Mouse (Mus musculus) layer of hippocampus, adult 11-12 months (tissue): ENCODE results near the gene Tmem150a.

Source experiments
- DNase-seq: peaks from one replicate; pipeline ENCODE4 v3.0.0; 2022; ENCODE audit warnings: low spot score

The Tmem150a gene

DNA sequence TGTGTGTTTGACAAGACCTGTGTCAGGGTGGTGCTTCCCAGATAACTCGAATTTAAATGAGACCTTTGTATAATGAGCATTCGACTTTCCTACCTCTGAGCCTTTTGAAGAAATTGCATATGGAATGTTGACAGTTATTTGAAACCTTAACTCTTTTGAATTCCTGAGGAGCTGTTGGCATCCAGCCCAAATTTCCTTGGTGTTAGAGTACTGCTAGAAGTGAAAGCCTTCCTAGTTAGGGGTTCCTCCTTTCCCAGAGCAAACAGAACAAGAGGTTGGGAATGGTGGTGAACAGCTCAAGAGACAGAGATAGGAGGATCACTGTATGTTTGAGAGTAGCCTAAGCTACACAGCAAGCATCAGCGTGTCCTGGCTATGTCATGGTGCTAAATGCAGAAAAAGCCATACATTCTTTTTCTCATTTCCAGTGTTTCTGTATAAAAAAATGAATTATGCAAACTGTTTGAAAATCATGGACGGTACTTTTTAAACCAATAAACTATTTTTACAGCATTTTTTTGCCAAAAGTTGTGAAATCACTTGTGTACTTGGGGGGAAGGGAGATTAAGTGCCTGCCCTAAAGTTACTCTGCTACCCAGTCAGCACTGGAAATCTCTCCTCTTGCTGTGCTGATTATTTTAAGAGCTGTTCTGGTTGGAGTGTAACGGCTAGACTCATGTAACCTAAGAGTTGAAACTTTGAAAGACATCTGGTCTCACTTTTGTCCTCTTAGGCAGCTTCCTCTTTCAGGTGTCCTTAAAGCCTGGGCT is 2.4 kb upstream of the Tmem150a start:
- DNase-seq: no peak

GRCm38 (mm10) chr6:72354025-72354424 is 1.2 kb upstream of the Tmem150a start:
- DNase-seq: no peak

DNA sequence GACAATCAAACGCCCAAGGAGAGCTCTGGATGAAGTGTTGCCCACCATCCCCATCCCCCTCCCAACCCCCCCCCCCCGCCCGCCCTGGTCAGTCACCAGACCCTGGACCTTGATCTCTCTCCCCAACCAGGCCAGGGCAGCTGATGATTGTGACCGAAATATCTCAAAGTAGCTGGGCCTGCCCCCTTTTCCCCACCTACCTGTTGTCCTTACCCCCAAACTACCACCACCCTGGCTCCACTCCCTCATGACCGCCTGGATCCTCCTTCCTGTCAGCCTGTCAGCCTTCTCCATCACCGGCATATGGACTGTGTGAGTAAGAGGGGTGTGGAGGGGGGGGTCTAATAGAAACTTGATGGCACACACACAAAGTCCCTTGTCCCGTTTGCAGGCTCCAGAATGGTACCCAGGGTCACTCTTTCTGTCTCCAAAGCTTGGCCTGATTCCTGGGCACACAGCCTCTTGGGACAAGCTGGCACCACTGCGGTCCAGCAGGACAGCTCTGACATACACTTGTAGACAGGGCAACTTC is 820 bp downstream of the Tmem150a start:
- DNase-seq: no peak

- no peak for DNase-seq
These were observed 2.2 kb downstream of the Tmem150a start for GRCm38 (mm10) chr6:72357164-72358079.

- DNase-seq: no peak
These were observed 3.0 kb downstream of the Tmem150a start for GRCm38 (mm10) chr6:72358086-72358764.

GRCm38 (mm10) chr6:72359343-72359742 is 4.1 kb downstream of the Tmem150a start:
- no peak for DNase-seq

DNA sequence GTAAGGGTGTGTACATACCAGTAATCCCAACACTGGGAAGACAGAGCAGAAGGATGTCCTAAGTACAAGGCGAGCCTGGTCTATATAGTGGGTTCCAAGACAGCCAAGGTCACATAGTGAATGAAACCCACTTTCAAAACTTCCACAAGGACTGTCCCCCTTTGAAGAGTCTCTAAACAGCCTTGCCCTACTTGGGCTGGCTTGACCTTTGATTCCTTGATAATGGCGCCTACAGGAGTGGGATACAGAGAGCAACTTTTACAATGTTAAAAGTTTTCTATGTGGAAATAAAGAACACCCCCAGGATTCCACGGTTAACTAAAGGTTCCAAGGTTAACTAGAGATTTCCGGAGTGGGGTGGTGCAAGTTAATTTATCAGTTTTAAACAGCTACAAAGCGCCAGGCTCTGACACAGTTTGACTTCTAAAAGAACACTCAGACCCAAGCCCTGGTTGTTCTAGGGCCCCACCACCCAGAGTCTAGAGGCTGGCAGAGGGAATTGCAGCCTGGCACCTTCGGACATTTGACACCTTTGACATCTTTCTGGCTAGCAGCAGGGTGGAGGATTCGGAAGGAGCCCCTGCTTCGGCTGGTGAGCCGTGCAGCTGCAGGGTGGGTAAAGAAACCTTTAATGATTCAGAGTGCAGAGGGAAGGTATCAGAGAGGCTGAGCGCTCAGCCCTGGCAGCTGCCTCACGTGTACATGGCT is 4.8 kb downstream of the Tmem150a start:
- no peak for DNase-seq

- no peak for DNase-seq
These were observed 5.3 kb downstream of the Tmem150a start for GRCm38 (mm10) chr6:72360599-72360935.

DNA sequence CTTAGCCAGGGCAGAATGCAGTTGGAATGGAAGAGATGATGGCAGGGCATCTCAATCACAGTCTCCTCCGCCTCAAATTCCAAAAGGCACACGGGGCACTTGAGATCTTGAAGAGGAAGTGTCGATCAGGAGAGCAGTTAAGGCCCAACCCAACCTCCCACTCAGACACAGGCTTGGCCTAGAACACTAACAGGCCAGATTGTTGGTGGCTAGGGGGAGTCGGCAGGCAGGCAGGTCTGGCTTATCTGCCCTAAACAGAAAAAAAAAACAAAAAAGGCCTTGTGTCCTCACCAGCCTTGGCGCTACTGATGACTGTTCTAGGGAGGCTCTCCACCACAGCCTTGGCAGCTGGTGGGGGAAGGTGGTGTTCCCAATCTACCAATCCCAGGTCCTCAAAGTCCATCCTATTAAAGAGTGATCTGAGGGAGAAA is 5.9 kb downstream of the Tmem150a start:
- no peak for DNase-seq

DNA sequence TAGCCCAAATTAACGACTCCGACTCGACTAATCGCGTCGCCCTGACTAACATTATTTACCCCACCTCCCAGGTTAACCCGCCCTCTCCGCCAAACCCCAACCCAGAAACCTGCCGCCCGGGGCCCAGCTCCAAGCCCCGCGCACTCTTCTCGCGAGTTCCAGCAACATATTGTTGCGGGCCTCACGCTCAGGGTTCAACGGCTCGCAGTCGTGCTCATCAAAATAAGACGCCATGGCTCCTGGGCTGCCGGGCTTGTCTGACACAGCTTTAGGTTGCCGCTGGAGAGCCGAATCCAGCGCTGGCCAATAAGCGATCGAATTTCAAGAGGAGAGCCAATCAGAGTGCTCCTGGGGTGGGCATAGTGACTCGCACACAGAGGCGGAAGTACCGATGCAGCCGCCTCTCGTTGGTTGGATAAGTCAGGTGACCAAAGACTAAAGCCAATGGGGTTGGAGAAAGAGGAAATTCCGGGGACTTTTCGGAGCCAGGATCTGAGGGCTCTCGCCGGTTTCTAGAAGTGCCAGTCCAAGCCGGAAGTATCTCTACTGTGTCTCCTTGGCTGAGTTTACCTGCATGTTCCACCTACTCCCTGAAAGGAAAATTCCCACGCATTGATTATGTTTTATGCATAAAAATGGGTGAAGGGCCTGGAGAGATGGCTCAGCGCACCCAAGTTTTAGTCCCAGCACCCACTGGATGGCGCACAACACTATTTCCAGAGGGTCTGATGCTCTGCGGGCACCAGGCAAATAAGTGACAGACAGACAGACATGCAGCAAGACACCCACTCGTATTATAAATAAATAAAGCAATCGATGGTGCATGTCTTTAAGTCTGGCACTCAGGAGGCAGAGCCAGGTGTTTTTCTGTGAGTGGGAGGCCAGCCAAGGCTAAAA is 7.1 kb downstream of the Tmem150a start:
- DNase-seq: peak; percentile 97

DNA sequence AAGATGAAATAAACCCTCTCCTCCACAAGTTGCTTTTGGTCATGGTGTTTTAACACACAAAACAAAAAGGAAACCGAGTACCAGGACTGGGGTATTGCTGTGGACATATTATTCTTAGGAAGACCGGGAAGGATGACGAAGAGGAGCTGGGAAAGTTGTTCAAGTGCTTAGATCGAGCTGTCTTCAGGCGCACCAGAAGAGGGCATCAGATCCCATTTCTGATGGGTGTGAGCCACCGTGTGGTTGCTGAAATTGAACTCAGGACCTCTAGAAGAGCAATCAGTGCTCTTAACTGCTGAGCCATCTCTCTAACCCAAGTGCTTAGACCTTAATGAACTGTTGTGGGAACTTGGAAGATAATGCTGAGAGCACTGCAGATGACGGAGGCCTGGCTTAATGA is 8.8 kb downstream of the Tmem150a start:
- no peak for DNase-seq

DNA sequence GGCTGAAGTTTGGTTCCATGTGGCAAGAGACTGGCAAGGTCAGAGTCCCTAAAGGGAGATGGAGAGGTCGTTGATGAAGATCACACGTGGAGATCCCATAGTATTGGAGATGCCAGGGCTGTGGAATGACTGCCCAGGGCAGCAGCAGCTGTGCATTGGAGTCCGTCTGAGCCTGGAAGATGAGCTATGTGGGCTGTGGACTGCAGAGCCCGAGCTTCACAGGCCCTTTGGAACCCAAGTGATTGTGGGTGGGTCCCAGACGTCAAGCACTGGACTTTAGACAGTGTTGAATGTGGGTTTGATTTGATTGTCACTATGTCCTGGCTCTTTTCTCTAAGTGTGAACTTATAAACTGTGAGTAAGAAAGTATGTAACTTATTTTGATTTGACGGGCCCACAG is 9.7 kb downstream of the Tmem150a start:
- no peak for DNase-seq

DNA sequence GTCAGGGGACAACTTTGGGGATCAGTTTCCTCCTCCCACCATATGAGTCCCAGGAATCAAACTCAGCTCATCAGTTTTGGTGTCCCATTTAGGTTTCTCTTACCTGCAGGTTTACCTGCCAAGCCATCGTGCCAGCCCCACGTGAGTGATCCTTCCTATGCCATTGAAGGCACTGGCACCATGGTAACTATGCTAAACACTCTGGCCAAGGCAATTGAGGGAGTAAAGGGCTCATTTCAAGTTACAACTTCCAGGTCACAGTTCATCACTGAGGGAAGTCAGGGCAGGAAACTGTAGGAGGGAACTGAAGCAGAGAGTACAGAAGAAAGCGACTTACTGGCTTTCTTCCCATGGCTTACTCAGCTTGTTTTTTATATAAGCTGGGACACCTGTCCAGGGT is 11.1 kb downstream of the Tmem150a start:
- no peak for DNase-seq

GRCm38 (mm10) chr6:72366844-72367443 is 11.7 kb downstream of the Tmem150a start, which contains the start of gene Rnf181:
Rnf181 (minus strand) TSS chr6:72366956.
- DNase-seq: no peak

DNA sequence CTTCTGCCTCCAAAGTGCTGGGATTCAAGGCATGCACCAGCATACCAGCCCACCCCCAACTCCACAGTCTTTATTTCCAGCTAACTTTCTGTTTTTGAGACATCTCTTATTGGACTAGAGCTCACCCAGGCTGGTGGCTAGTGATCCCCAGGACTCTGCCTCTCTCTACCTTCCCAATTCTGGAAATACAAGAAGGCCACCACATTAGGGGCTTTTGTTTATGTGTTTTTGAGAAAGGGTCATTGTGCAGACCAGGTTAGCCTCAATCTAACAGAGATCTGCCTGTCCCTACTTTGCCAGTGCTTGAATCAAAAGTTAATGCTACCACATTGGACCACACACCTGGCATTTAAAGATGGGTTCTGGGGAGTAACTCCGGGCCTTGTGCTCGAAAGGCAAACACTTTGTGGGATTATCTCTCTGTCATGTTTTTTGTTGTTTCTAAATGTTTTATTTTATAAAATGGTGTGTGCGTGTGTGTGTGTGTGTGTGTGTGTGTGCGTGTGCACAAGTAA is 12.3 kb downstream of the Tmem150a start:
- no peak for DNase-seq

DNA sequence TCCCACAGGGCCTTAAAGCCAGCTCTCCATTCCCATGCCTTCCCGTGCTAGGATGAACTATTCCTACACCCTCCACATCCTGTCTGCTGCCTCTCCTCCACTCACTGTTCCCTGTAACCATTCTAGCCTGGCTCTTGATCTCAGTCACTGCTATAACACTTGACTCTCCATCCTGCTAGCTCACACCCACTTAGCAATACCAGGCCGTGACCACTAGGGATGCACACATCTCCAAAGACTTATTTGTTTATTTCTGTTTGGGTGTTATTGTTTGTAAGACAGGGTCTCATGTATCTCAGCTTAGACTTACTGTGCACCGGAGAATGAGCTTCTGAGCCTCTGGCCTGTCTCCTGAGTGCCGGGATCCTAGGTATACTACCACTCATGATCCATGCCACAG is 14.3 kb downstream of the Tmem150a start:
- DNase-seq: no peak

- DNase-seq: no peak
These were observed 14.8 kb downstream of the Tmem150a start for GRCm38 (mm10) chr6:72370091-72370490.

GRCm38 (mm10) chr6:72371147-72371546 is 15.9 kb downstream of the Tmem150a start:
- DNase-seq: no peak

DNA sequence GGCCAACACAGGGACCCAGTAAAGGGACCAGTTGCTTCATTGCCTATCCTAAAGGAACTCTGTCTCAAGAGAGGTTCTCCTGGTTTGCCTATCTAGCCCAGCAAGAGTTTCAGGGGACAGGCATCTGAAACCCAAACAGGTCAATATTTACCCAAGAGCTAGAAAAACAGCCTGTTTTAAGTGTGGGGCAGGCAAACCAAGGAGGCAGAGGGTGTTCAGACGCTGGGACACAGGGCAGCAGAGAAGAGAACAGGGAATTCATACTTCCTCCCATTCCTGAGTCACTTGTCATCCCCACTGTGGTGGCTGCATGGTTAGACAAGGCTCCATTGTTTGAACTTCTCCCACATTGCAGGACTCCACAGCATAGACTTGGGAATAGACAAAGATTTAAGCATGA is 16.3 kb downstream of the Tmem150a start:
- no peak for DNase-seq

- no peak for DNase-seq
These were observed 17.9 kb downstream of the Tmem150a start for GRCm38 (mm10) chr6:72373184-72373583.
